ENCODE assay signal across 8 mouse cellular contexts in the genomic region with DNA sequence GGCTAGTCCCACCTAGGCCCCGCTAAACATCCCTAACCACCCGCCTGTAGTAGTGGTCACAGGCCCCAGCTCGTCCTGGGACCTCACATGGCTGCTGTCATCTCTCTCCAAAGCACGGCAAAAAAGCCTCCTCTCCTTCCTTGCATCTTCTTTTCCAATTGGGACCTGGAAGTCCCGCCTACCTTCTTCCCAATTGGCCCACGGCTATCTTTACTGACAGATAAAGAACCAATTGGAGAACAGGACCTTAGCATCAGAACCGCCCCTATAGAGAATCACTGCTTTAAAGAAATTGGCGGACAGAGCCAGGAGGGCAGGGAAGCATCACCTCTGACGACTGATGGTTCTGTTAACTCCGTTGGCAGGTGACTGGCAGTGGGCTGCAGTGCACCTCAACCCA. TPM values are rescaled to one million over a fixed set of nuclear protein-coding genes. Genes with fewer than 3 reads are reported as not detected.
DNase-seq lines count a peak whose midpoint lies in the region; ATAC-seq lines count a peak whose summit lies in the region.
"Had no signal": no experiment of that assay in that cellular context is flagged by ENCODE, and none has a peak within 500 bp of the region (broad histone marks: within the 10 kb centered on the region; RNA-seq: fewer than 3 reads in every experiment).

No protein-coding gene starts in this region.

- H3K9me3 ChIP-seq in neural tube, embryonic 11.5 days (ENCODE audit: control insufficient read depth, low read length), result no peaks in the 10 kb centered on the region
- no peaks in the 10 kb centered on the region for H3K9me3 ChIP-seq in heart, embryonic 10.5 days

- peak; percentile 27; the same call in 1 of the 2 replicates for ATAC-seq in neural tube, embryonic 11.5 days (ENCODE audit: insufficient read depth, low FRiP score, low TSS enrichment)

- H3K27ac ChIP-seq in neural tube, embryonic 11.5 days (ENCODE audit: low read depth, low read length), result no peak overlapping the region
- H3K27ac ChIP-seq in heart, embryonic 10.5 days, result no peak overlapping the region

- no peak overlapping the region for H3K4me2 ChIP-seq in neural tube, embryonic 11.5 days (ENCODE audit: low read depth)

- H3K9ac ChIP-seq in neural tube, embryonic 11.5 days (ENCODE audit: low read length), result no peak overlapping the region

- no peaks in the 10 kb centered on the region for H3K4me1 ChIP-seq in neural tube, embryonic 11.5 days (ENCODE audit: control insufficient read depth, insufficient read depth, low read length)
- peaks cover 11% of the 10 kb centered on the region for H3K4me1 ChIP-seq in heart, embryonic 10.5 days

- H3K4me3 ChIP-seq in neural tube, embryonic 11.5 days (ENCODE audit: low read depth, low read length), result no peak overlapping the region
- peak overlapping the region; percentile 27 for H3K4me3 ChIP-seq in heart, embryonic 10.5 days
- H3K4me3 ChIP-seq: myocyte had no signal

- peak; percentile 28 for DNase-seq in neural tube, embryonic 11.5 days (ENCODE audit: low spot score)
- DNase-seq in neural tube, embryonic 10.5 days (ENCODE audit: extremely low spot score, low spot score), result no peak
- peak; percentile 52 for DNase-seq in embryo, embryonic 9.5 days (ENCODE audit: extremely low spot score)
- DNase-seq in heart, embryonic 10.5 days (ENCODE audit: low spot score), result no peak
- DNase-seq in skeletal muscle tissue, adult 2 months (ENCODE audit: low read depth, low spot score), result peak; percentile 47
- no peak for DNase-seq in spleen, adult 18-20 months
- no peak for DNase-seq in thymus, adult 18-20 months

- peaks cover 1% of the 10 kb centered on the region for H3K36me3 ChIP-seq in neural tube, embryonic 11.5 days (ENCODE audit: control insufficient read depth, insufficient read depth, low read length)
- H3K36me3 ChIP-seq in heart, embryonic 10.5 days, result peaks cover 33% of the 10 kb centered on the region

- H3K27me3 ChIP-seq in neural tube, embryonic 11.5 days (ENCODE audit: control insufficient read depth, insufficient read depth, low read length), result no peaks in the 10 kb centered on the region
- H3K27me3 ChIP-seq in heart, embryonic 10.5 days (ENCODE audit: insufficient read depth, poor library complexity, severe bottlenecking), result no peaks in the 10 kb centered on the region

- WGBS in neural tube, embryonic 11.5 days, result 29% methylated on average over 10 of the region's 10 CpGs
- WGBS in heart, embryonic 10.5 days, result 18% methylated on average over 10 of the region's 10 CpGs

RNA-seq across cellular contexts. Expression of gene Sparc, which starts 30.5 kb away (rescaled TPM):
- 450 and 492 TPM in 2 replicates for polyA plus RNA-seq in neural tube, embryonic 11.5 days (2014; fragmentation: Nextera tagmentation; extraction: Ambion mirVana)
- polyA plus RNA-seq in heart, embryonic 10.5 days (2016; fragmentation: Nextera tagmentation; extraction: Ambion mirVana), result 995 and 1,097 TPM in 2 replicates

RNA-seq across cellular contexts. Expression of gene Fat2, which starts 56.1 kb away (rescaled TPM):
- 0.01 and 0.05 TPM in 2 replicates for polyA plus RNA-seq in neural tube, embryonic 11.5 days (2014; fragmentation: Nextera tagmentation; extraction: Ambion mirVana)
- 0.02 and 0.03 TPM in 2 replicates for polyA plus RNA-seq in heart, embryonic 10.5 days (2016; fragmentation: Nextera tagmentation; extraction: Ambion mirVana)

Comparison
In these comparisons a context has a peak if more than half of its experiments do, and no peak if none do; other contexts are left out.
1. DNase-seq: peak in neural tube, embryonic 11.5 days (single experiment), embryo, embryonic 9.5 days (single experiment) and skeletal muscle tissue, adult 2 months (single experiment); none in neural tube, embryonic 10.5 days (single experiment), heart, embryonic 10.5 days (single experiment), spleen, adult 18-20 months (0 of 2) and thymus, adult 18-20 months (0 of 2).